Mouse (Mus musculus) forebrain, postnatal 0 days (tissue): ENCODE data around the gene Nabp2. TPM values are rescaled to one million over a fixed set of nuclear protein-coding genes. Genes with fewer than 3 reads are reported as not detected.

Source experiments
- ATAC-seq: fragments of 200-750 bp; cut with Nextera tagmentation; 2 replicates; pipeline ENCODE4 v1.8.0; 2017; ENCODE audit warnings: mild to moderate bottlenecking, moderate library complexity
- DNase-seq: peaks from one replicate; pipeline ENCODE4 v3.0.0-alpha.2; 2015
- H3K27ac ChIP-seq: fragments of 300-500 bp; sonication (generic); 2 replicates; pipeline ENCODE4 v1.5.1; 2014; ENCODE audit warnings: low read depth, mild to moderate bottlenecking, antibody characterized with exemption, low read length, moderate library complexity, mixed read lengths
- H3K27me3 ChIP-seq: fragments of 300-500 bp; sonication (generic); 2 replicates; pipeline ENCODE4 v1.6.1; 2014; ENCODE audit warnings: mild to moderate bottlenecking, low read length, mixed read lengths; ENCODE audit not compliant: insufficient read depth
- H3K36me3 ChIP-seq: fragments of 300-500 bp; sonication (generic); 2 replicates; pipeline ENCODE4 v1.6.1; 2014; ENCODE audit warnings: mild to moderate bottlenecking, moderate library complexity; ENCODE audit not compliant: insufficient read depth
- H3K4me1 ChIP-seq: fragments of 300-500 bp; sonication (generic); 2 replicates; pipeline ENCODE4 v1.6.1; 2014; ENCODE audit warnings: antibody characterized with exemption; ENCODE audit not compliant: insufficient read depth
- H3K4me2 ChIP-seq: fragments of 300-500 bp; sonication (generic); 2 replicates; pipeline ENCODE4 v1.6.1; 2014; ENCODE audit warnings: low read depth, mild to moderate bottlenecking, moderate library complexity
- H3K4me3 ChIP-seq: fragments of 300-500 bp; sonication (generic); 2 replicates; pipeline ENCODE4 v1.5.1; 2014; ENCODE audit warnings: low read depth, low read length, mixed read lengths
- H3K9ac ChIP-seq: fragments of 300-500 bp; sonication (generic); 2 replicates; pipeline ENCODE4 v1.6.1; 2014; ENCODE audit warnings: mild to moderate bottlenecking
- H3K9me3 ChIP-seq: fragments of 300-500 bp; sonication (generic); 2 replicates; pipeline ENCODE4 v1.6.1; 2016; ENCODE audit warnings: low read length
- CTCF ChIP-seq: sonication (generic); IDR thresholded peaks from 2 replicates; pipeline ENCODE4 v1.5.1; 2016; ENCODE audit warnings: antibody characterized with exemption, control low read depth, low read depth
- WGBS: fragments of 180-500 bp; shearing (Covaris S2); extraction: QIAGEN DNeasy Blood & Tissue Kit; methylation state at CpG from one replicate; pipeline ENCODE4 v1.1.7; 2014; 5-methylcytosine and 5-hydroxymethylcytosine counted together
- polyA plus RNA-seq: library from polyadenylated mRNA; unstranded; fragments of >200 nt; fragmentation: Nextera tagmentation; extraction: Ambion mirVana; gene quantifications from 2 replicates; pipeline ENCODE4 v1.2.1, GENCODE M21; 2015
- total RNA-seq: library from RNA; depleted of rRNA; stranded (reverse); fragments of >200 nt; gene quantifications from 2 replicates; pipeline ENCODE4 v1.2.3, GENCODE M21; 2014

Gene Nabp2
- total and polyA plus RNA-seq, 2 experiments from 2014 or later, result 90.1 to 159 TPM

- no peak overlapping the region for H3K4me2 ChIP-seq
- no peak overlapping the region for H3K4me3 ChIP-seq
- no peak overlapping the region for H3K9ac ChIP-seq
- H3K36me3 ChIP-seq, result no peaks in the 10 kb centered on the region
- DNase-seq (no peak), ATAC-seq (no peak)
- H3K27me3 ChIP-seq, result no peaks in the 10 kb centered on the region
- peaks cover 13% of the 10 kb centered on the region for H3K4me1 ChIP-seq
- TF ChIP-seq CTCF, result peak; percentile 42
- no peaks in the 10 kb centered on the region for H3K9me3 ChIP-seq
- H3K27ac ChIP-seq, result no peak overlapping the region
- 83% methylated on average over 5 of the region's 5 CpGs for WGBS
Observed at GRCm38 (mm10) chr10:128372142-128372541, 39.1 kb downstream of the Nabp2 start.

GRCm38 (mm10) chr10:128370601-128371000 lies 40.7 kb downstream of the Nabp2 start:
- WGBS, result 59% methylated on average over 4 of the region's 4 CpGs
- no peaks in the 10 kb centered on the region for H3K36me3 ChIP-seq
- no peak for TF ChIP-seq CTCF
- ATAC-seq (no peak), DNase-seq (no peak)
- no peaks in the 10 kb centered on the region for H3K9me3 ChIP-seq
- no peak overlapping the region for H3K9ac ChIP-seq
- no peak overlapping the region for H3K4me3 ChIP-seq
- no peaks in the 10 kb centered on the region for H3K27me3 ChIP-seq
- H3K27ac ChIP-seq, result no peak overlapping the region
- H3K4me2 ChIP-seq, result no peak overlapping the region
- H3K4me1 ChIP-seq, result peaks cover 6% of the 10 kb centered on the region

DNA sequence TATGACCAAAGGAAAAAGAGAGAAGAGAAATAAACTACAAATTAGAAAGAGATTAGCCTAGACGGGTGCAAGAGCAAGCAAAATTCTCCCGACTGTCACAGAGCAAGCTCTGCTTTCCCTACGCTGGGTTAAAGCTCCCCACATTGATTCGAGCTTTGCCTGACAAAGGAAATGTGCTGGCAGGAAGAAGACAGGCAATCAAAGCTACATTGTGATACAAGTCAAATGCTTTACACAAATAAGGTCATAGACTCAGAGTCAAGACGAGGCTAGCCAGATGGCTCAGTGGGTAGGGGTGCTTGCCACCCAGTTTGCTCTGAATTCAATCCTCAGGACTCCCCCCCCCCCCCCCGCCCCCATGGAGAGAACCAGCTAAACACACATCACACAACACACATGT lies 41.3 kb downstream of the Nabp2 start:
- H3K27ac ChIP-seq, result no peak overlapping the region
- peaks cover 6% of the 10 kb centered on the region for H3K4me1 ChIP-seq
- no peak overlapping the region for H3K9ac ChIP-seq
- H3K4me3 ChIP-seq, result no peak overlapping the region
- H3K36me3 ChIP-seq, result no peaks in the 10 kb centered on the region
- H3K4me2 ChIP-seq, result no peak overlapping the region
- no peaks in the 10 kb centered on the region for H3K27me3 ChIP-seq
- no peak for DNase-seq
- no peak for TF ChIP-seq CTCF
- no peak for ATAC-seq
- 54% methylated on average over 5 of the region's 6 CpGs for WGBS
- no peaks in the 10 kb centered on the region for H3K9me3 ChIP-seq

DNA sequence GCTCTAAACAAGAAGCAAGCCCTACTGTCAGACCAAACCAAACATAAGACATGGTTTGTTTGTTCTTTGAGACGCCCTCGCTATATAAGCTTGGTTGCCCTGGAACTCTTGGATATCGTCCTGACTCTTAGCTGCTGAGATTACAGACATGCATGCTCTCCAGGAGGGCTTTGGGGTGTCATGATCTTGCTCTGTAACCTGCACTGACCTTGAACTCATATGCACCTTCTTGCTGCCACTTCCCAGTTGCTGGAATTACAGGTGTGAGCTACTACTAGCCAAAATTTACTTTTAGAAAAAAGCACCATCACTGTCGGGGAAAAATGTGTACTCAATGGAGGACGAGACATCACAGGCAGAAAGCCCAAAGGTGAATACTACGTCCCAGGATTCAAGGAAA lies 41.7 kb downstream of the Nabp2 start:
- Histone ChIP-seq H3K4me1 (peaks cover 6% of the 10 kb centered on the region), H3K4me2 (peak overlapping the region; percentile 93), H3K27ac (peak overlapping the region; percentile 98), H3K4me3 (peak overlapping the region; percentile 61), H3K9me3 (no peaks in the 10 kb centered on the region), H3K9ac (peak overlapping the region; percentile 74), H3K36me3 (peaks cover under 1% of the 10 kb centered on the region; the same call in 1 of the 2 replicates), H3K27me3 (no peaks in the 10 kb centered on the region)
- ATAC-seq (no peak), DNase-seq (no peak)
- no peak for TF ChIP-seq CTCF
- WGBS, result 78% methylated on average over 6 of the region's 6 CpGs

GRCm38 (mm10) chr10:128369218-128369543 lies 42.1 kb downstream of the Nabp2 start:
- peaks cover 5% of the 10 kb centered on the region for H3K36me3 ChIP-seq
- DNase-seq, result no peak
- peak overlapping the region; percentile 61 for H3K4me3 ChIP-seq
- WGBS, result 2% methylated on average over 9 of the region's 9 CpGs
- peak overlapping the region; percentile 93 for H3K4me2 ChIP-seq
- ATAC-seq, result no peak; the same call in 1 of the 2 replicates
- peak overlapping the region; percentile 74 for H3K9ac ChIP-seq
- no peaks in the 10 kb centered on the region for H3K27me3 ChIP-seq
- H3K9me3 ChIP-seq, result no peaks in the 10 kb centered on the region
- no peak for TF ChIP-seq CTCF
- peak overlapping the region; percentile 98 for H3K27ac ChIP-seq
- peaks cover 6% of the 10 kb centered on the region for H3K4me1 ChIP-seq

GRCm38 (mm10) chr10:128368402-128369217 lies 42.7 kb downstream of the Nabp2 start, which contains the start of gene Coq10a:
Gene Coq10a (minus strand): TSS chr10:128368997.
- peaks cover 7% of the 10 kb centered on the region for H3K36me3 ChIP-seq
- no peaks in the 10 kb centered on the region for H3K27me3 ChIP-seq
- H3K27ac ChIP-seq, result peak within 1 kb of the TSS; percentile 98
- H3K9me3 ChIP-seq, result no peaks in the 10 kb centered on the region
- peak; percentile 1; the same call in 1 of the 2 replicates for TF ChIP-seq CTCF
- DNase-seq (peak; percentile 94), ATAC-seq (peak; percentile 95)
- peaks cover 6% of the 10 kb centered on the region for H3K4me1 ChIP-seq
- 2% methylated on average over 85 of the region's 87 CpGs for WGBS
- H3K4me3 ChIP-seq, result peak within 1 kb of the TSS; percentile 61
- peak within 1 kb of the TSS; percentile 74 for H3K9ac ChIP-seq
- H3K4me2 ChIP-seq, result peak within 1 kb of the TSS; percentile 93

GRCm38 (mm10) chr10:128367899-128368401 lies 43.3 kb downstream of the Nabp2 start:
- Histone ChIP-seq H3K4me1 (peaks cover 6% of the 10 kb centered on the region), H3K4me3 (peak overlapping the region; percentile 61), H3K27me3 (no peaks in the 10 kb centered on the region), H3K36me3 (peaks cover 14% of the 10 kb centered on the region), H3K27ac (peak overlapping the region; percentile 98), H3K4me2 (peak overlapping the region; percentile 93), H3K9ac (peak overlapping the region; percentile 74), H3K9me3 (no peaks in the 10 kb centered on the region)
- ATAC-seq (no peak), DNase-seq (peak; percentile 34)
- no peak for TF ChIP-seq CTCF
- WGBS, result 12% methylated on average over 19 of the region's 19 CpGs
